Mouse (Mus musculus) CD8-positive naive resting alpha-beta T cell, adult 2 months (primary cell): ENCODE measurements around the gene 5430403G16Rik.
"Not testable (repeated sequence)": the region's sequence is repeated elsewhere in the genome, so short reads cannot be mapped to it uniquely, and the experiment has no call there.

Source experiments
- DNase-seq, 2 experiments: peaks; one replicate each; pipeline ENCODE4 v3.0.0; 2022; ENCODE audit warnings: low read depth in 2 of 2, low spot score in 2 of 2

Gene 5430403G16Rik

DNA sequence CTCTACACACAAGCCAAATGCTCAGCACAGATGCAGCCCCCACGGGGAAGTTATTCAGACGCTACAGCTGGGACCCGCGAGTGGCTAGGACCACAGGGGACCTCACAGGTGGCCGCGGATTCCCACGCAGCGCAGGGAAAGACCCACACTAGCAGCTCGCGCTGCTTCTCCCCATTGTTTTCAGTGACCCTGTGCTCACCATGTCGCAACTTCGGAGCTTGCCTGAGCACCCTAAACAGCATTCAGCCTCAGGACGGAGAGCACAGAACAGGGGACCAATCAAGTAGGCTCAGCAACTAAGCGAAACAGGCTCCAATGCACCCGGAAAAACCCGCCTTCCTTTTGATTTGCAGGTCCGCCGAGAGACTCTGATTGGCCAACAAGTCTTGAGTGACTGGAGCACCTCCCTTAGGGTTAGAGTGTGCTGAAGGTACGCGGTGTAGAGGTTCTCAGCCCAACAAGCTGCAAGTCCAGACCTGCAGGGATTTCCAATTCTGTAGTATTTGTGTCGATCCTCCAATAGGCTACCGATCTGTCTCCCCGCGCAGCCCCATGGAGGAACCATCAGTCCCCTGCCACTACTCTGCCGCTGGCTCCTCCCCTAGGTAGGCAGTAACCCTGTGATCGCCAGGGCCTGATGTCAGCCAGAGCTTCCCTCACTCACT, at the start of gene 5430403G16Rik:
Gene 5430403G16Rik, minus strand, starts transcription at position 505 of the 665 bp plus-strand sequence.
- peak; percentile 71 to 75 for DNase-seq

- DNase-seq = not testable (repeated sequence)
These were observed 26.5 kb upstream of the 5430403G16Rik start for GRCm38 (mm10) chr5:109717341-109717740.

GRCm38 (mm10) chr5:109691205-109691965, 544 bp upstream of the 5430403G16Rik start:
- not testable (repeated sequence) for DNase-seq

DNA sequence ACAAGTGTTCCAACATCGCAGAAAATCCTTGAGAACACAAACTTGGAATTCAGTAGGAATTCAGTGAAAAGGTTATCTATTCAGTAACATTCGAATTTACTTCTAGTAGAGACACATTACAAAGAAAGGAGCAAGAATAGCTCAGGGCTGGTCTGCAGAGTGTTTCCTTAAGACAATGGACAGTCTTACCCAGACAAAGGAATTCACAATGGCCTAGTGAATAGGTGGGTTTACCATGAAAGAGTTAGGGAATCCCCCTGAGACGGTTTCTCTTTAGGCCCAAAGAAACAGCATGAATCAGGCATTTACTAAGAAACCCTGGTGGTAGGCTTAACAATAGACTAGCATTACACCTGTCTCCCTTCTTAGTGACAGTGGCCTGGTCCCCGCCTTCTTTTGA, 7.9 kb downstream of the 5430403G16Rik start:
- DNase-seq = no peak
